Mouse (Mus musculus) urinary bladder, postnatal 36 days (tissue): ENCODE results near the gene Epc2.
"Not testable (repeated sequence)": the region's sequence is repeated elsewhere in the genome, so short reads cannot be mapped to it uniquely, and the experiment has no call there.

Experiments
- DNase-seq, 2 experiments: peaks; one replicate each; pipeline ENCODE4 v3.0.0; 2022; ENCODE audit warnings: low spot score in 2 of 2, mixed read lengths in 1 of 2

Epc2 gene

GRCm38 (mm10) chr2:49471641-49472355 lies 20.5 kb downstream of the Epc2 start:
- no peak for DNase-seq

- DNase-seq: no peak
Measured at GRCm38 (mm10) chr2:49472443-49472842, 21.2 kb downstream of the Epc2 start.

- DNase-seq: no peak
Measured at GRCm38 (mm10) chr2:49482146-49482545, 30.9 kb downstream of the Epc2 start.

GRCm38 (mm10) chr2:49483382-49483781 lies 32.1 kb downstream of the Epc2 start:
- DNase-seq: no peak

- DNase-seq: no peak
Measured at GRCm38 (mm10) chr2:49501435-49501834, 50.1 kb downstream of the Epc2 start.

GRCm38 (mm10) chr2:49503596-49503995 lies 52.3 kb downstream of the Epc2 start:
- DNase-seq: peak in 1 of 2 experiments; percentile 12

GRCm38 (mm10) chr2:49505151-49505550 lies 53.9 kb downstream of the Epc2 start:
- DNase-seq: not testable (repeated sequence)

GRCm38 (mm10) chr2:49510832-49511231 lies 59.5 kb downstream of the Epc2 start:
- no peak for DNase-seq

- DNase-seq: no peak
Measured at GRCm38 (mm10) chr2:49516011-49516410, 64.7 kb downstream of the Epc2 start.

GRCm38 (mm10) chr2:49520409-49520808 lies 69.1 kb downstream of the Epc2 start:
- DNase-seq: no peak

GRCm38 (mm10) chr2:49520989-49521388 lies 69.7 kb downstream of the Epc2 start:
- no peak for DNase-seq

- no peak for DNase-seq
Measured at GRCm38 (mm10) chr2:49521564-49521963, 70.3 kb downstream of the Epc2 start.

- DNase-seq: no peak
Measured at GRCm38 (mm10) chr2:49522578-49522977, 71.3 kb downstream of the Epc2 start.

GRCm38 (mm10) chr2:49537147-49537546 lies 85.9 kb downstream of the Epc2 start:
- no peak for DNase-seq

GRCm38 (mm10) chr2:49538056-49538455 lies 86.8 kb downstream of the Epc2 start:
- no peak for DNase-seq

- no peak for DNase-seq
Measured at GRCm38 (mm10) chr2:49539745-49540144, 88.5 kb downstream of the Epc2 start.

GRCm38 (mm10) chr2:49547813-49548212 lies 96.5 kb downstream of the Epc2 start:
- no peak for DNase-seq

GRCm38 (mm10) chr2:49548492-49548891 lies 97.2 kb downstream of the Epc2 start:
- no peak for DNase-seq

- DNase-seq: no peak
Measured at GRCm38 (mm10) chr2:49553096-49553495, 101.8 kb downstream of the Epc2 start.

- no peak for DNase-seq
Measured at GRCm38 (mm10) chr2:49557339-49557738, 106.1 kb downstream of the Epc2 start.

- no peak for DNase-seq
Measured at GRCm38 (mm10) chr2:49558361-49558760, 107.1 kb downstream of the Epc2 start.

- DNase-seq: no peak
Measured at GRCm38 (mm10) chr2:49562688-49563350, 111.5 kb downstream of the Epc2 start.
